Mouse (Mus musculus) embryonic facial prominence, embryonic 11.5 days (tissue): ENCODE data around the gene Col18a1. TPM values are rescaled to one million over a fixed set of nuclear protein-coding genes. Genes with fewer than 3 reads are reported as not detected.

Experiments used
- ATAC-seq: fragments of 200-750 bp; cut with Nextera tagmentation; replicated peaks from 2 replicates; pipeline ENCODE4 v1.8.0; 2017; ENCODE audit warnings: low read depth; ENCODE audit not compliant: insufficient number of reproducible peaks, low FRiP score, low TSS enrichment
- DNase-seq: peaks from one replicate; pipeline ENCODE4 v3.0.0-alpha.2; 2015; ENCODE audit warnings: low spot score
- H3K27ac ChIP-seq: fragments of 300-500 bp; sonication (generic); replicated peaks from 2 replicates; pipeline ENCODE4 v1.5.1; 2014; ENCODE audit warnings: mild to moderate bottlenecking, low read depth, low read length, control low read depth
- H3K27me3 ChIP-seq: fragments of 300-500 bp; sonication (generic); 2 replicates; pipeline ENCODE4 v1.6.1; 2014; ENCODE audit warnings: mild to moderate bottlenecking, low read length, moderate library complexity, mixed read lengths; ENCODE audit not compliant: control insufficient read depth, insufficient read depth
- H3K36me3 ChIP-seq: fragments of 300-500 bp; sonication (generic); replicated peaks from 2 replicates; pipeline ENCODE4 v1.6.1; 2014; ENCODE audit warnings: low read depth, mild to moderate bottlenecking, low read length, moderate library complexity, mixed read lengths; ENCODE audit not compliant: control insufficient read depth, insufficient read depth
- H3K4me1 ChIP-seq: fragments of 300-500 bp; sonication (generic); 2 replicates; pipeline ENCODE4 v1.6.1; 2014; ENCODE audit warnings: low read length, mixed read lengths; ENCODE audit not compliant: control insufficient read depth, insufficient read depth
- H3K4me2 ChIP-seq: fragments of 300-500 bp; sonication (generic); 2 replicates; pipeline ENCODE4 v1.6.1; 2014; ENCODE audit warnings: low read depth, mild to moderate bottlenecking, control low read depth, low read length, moderate library complexity
- H3K4me3 ChIP-seq: fragments of 300-500 bp; sonication (generic); 2 replicates; pipeline ENCODE4 v1.5.1; 2014; ENCODE audit warnings: low read depth, low read length, control low read depth
- H3K9ac ChIP-seq: fragments of 300-500 bp; sonication (generic); replicated peaks from 2 replicates; pipeline ENCODE4 v1.6.1; 2014; ENCODE audit warnings: mild to moderate bottlenecking, control low read depth, low read length
- H3K9me3 ChIP-seq: fragments of 300-500 bp; sonication (generic); replicated peaks from 2 replicates; pipeline ENCODE4 v1.6.1; 2016; ENCODE audit warnings: mild to moderate bottlenecking, low read length, inconsistent platforms, mixed read lengths; ENCODE audit not compliant: control insufficient read depth
- WGBS: fragments of 180-500 bp; shearing (Covaris S2); extraction: QIAGEN DNeasy Blood & Tissue Kit; methylation state at CpG from one replicate; pipeline ENCODE4 v1.1.7; 2014; 5-methylcytosine and 5-hydroxymethylcytosine counted together
- polyA plus RNA-seq: library from polyadenylated mRNA; unstranded; fragments of >200 nt; fragmentation: Nextera tagmentation; extraction: Ambion mirVana; gene quantifications from 2 replicates; pipeline ENCODE4 v1.2.1, GENCODE M21; 2014

Col18a1 gene
- polyA plus RNA-seq, 1 experiment from 2014 or later: 55.5 TPM

DNA sequence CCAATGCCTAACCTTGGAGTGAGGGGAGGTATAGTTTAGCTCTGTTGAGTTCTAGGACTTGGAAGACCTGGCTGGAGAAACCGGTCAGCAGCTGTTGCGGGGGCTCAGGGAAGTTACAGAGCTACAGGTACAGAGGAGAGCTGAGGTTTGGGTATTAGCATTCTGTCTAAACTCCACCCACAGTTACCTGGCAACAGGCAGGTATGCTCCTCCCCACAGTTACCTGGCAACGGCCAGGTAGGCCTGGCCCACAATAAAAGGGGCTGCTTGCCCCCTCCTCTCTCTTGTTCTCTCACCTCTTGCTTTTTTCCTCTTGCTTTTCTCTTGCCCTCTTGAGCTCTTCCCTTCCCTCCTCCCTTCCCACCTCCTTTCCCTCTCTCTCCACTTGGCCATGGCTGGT lies 29.8 kb upstream of the Col18a1 start:
- no peak for DNase-seq
- H3K4me2 ChIP-seq: no peak overlapping the region
- H3K4me3 ChIP-seq: no peak overlapping the region
- no peaks in the 10 kb centered on the region for H3K9me3 ChIP-seq
- no peak for ATAC-seq
- peaks cover 5% of the 10 kb centered on the region for H3K4me1 ChIP-seq
- H3K36me3 ChIP-seq: no peaks in the 10 kb centered on the region
- H3K27ac ChIP-seq: no peak overlapping the region
- 81% methylated on average over 3 of the region's 3 CpGs for WGBS
- no peak overlapping the region for H3K9ac ChIP-seq
- no peaks in the 10 kb centered on the region for H3K27me3 ChIP-seq

DNA sequence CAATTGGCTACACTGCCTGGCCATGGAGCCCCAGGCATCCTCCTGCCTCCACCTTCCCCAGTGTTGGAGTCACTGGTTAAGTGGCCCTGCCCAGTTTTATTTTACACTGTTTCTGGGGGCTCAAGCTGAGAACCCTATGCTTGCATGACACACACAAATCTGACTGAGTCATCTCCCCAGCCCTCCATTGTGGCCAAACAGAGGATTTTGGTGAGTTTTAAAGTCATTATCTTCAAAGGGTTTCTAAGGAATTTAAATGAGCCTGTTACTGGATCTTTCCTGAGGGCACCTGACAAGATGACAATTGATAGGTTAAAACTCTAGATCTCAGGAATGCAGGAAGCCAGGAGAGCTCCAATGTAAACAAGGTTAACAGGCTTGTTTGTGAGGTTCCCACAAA lies 27.1 kb upstream of the Col18a1 start:
- no peaks in the 10 kb centered on the region for H3K9me3 ChIP-seq
- no peak overlapping the region for H3K9ac ChIP-seq
- H3K4me3 ChIP-seq: no peak overlapping the region
- no peaks in the 10 kb centered on the region for H3K27me3 ChIP-seq
- H3K36me3 ChIP-seq: no peaks in the 10 kb centered on the region
- peaks cover 12% of the 10 kb centered on the region for H3K4me1 ChIP-seq
- ATAC-seq (no peak), DNase-seq (no peak)
- no peak overlapping the region for H3K27ac ChIP-seq
- no peak overlapping the region for H3K4me2 ChIP-seq

DNA sequence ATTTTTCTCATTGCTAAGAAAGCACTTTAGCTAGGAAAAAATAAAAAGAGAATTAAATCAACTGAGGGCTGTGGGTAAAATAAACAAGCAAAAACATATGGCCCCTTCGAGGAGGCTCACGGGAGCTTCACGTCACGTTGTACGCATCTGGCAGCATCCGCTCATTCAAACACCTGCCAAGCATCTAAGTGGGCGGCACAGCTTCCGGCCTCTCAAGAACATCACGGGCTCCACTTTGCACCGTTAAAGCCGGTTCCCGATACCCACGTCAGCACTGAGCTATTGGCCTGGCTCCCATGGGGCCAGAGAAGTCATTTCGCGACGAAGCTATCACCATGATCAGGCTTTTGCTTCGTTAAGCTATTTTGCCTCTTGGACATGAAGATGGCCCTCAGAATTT lies 26.4 kb upstream of the Col18a1 start:
- Histone ChIP-seq H3K9ac (no peak overlapping the region), H3K27me3 (no peaks in the 10 kb centered on the region), H3K9me3 (no peaks in the 10 kb centered on the region), H3K4me2 (no peak overlapping the region), H3K36me3 (no peaks in the 10 kb centered on the region), H3K27ac (no peak overlapping the region), H3K4me1 (peaks cover 12% of the 10 kb centered on the region), H3K4me3 (no peak overlapping the region)
- ATAC-seq (no peak), DNase-seq (no peak)
- WGBS: 67% methylated on average over 17 of the region's 17 CpGs

DNA sequence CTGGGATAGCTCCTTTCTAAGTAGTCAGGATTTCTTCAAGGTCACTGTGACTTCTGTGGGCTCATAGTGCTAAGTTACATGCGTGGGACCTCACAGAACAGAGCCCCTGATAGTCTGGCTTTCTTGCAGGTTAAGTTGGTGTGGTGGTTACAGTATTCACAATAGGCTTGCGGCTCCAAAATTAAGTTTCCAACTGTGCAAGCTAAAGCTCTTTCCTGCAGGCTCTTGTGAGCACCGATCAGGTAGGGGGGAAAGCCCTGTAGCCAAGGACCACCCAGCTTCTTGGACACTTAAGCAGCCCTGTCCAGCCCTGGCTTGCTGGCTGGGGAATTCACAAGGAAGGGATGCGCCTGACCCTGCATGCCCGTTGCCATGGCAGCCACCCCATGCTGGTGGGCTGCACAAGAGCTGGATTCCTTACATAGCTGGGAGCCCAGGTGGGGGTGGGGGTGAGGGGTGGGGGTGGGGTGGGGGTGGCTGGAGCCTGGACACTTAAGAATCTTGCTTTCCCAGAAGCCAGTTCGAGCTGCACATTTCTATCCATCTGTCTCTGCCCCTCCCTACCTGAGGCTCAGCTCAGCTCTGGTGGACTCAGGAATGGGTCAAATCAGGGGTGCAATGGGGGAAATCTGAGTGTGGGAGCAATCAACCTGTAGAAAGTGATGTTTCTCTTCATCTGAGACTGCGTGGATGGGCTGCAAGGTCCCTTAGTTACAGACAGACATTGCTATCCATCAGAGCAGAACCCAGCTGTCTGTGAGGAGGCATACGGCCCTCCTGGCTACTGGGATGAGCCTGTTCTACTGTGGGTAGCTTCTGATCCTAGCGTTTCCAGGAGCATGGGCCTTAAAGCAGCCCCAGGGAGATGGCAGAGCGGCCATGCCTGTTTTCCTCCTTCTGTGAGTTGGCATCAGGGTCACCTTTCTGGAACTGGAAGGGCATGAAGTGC lies 24.9 kb upstream of the Col18a1 start:
- Histone ChIP-seq H3K36me3 (no peaks in the 10 kb centered on the region), H3K4me3 (no peak overlapping the region), H3K4me1 (peaks cover 12% of the 10 kb centered on the region), H3K4me2 (no peak overlapping the region), H3K9me3 (no peaks in the 10 kb centered on the region), H3K27ac (peak overlapping the region; percentile 63), H3K27me3 (no peaks in the 10 kb centered on the region), H3K9ac (no peak overlapping the region)
- 17% methylated on average over 10 of the region's 10 CpGs for WGBS
- DNase-seq: peak; percentile 82
- peak; percentile 80 for ATAC-seq

DNA sequence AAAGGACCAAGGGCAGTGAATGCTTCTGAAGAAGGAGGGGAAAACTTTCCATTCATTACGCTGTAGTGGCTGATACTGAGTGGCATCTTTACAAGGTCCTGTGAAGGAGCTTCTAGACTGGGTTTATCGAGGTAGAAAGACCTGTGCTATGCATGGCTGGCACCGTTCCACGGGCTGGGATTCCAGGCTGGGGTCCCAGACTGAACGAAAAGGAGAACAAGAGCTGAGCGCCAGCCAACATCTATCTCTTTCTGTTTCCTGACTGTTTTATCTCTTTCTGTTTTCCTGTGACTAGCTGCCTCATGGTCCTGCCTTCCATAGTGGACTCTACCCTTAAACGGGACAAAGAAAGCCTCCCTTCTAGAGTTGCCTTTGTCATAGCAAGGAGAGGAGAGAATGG lies 21.1 kb upstream of the Col18a1 start:
- Histone ChIP-seq H3K27ac (no peak overlapping the region), H3K4me3 (no peak overlapping the region), H3K4me1 (peaks cover 12% of the 10 kb centered on the region), H3K27me3 (no peaks in the 10 kb centered on the region), H3K4me2 (no peak overlapping the region), H3K36me3 (no peaks in the 10 kb centered on the region), H3K9me3 (no peaks in the 10 kb centered on the region), H3K9ac (no peak overlapping the region)
- 90% methylated on average over 7 of the region's 7 CpGs for WGBS
- ATAC-seq (no peak), DNase-seq (no peak)

DNA sequence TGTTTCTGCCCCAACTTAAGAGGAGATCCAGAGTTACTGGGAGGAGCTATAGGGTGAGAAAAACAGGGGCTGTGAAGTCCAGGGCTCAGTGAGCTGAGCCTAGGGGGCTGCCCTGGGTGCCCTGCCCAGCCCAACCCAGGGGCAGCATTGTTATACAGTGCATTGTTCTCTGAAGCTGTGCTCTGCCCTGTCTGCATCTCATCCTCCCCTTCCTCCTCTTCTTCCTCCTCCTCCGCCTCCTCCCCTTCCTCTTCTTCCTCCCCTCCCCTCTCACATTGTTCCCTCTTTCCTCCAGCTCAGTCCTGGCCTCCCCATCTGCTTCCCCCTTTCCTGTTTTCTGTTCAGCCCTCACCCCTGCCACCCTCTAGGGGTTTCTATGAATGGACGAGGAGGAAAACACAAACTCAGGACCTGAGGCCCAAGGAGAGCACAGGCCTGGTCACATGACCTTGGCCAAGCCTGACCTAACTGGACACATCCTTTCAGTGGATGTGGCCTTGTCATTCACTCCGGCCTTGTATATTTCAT lies 16.5 kb upstream of the Col18a1 start:
- no peaks in the 10 kb centered on the region for H3K9me3 ChIP-seq
- DNase-seq: no peak
- H3K27ac ChIP-seq: no peak overlapping the region
- H3K9ac ChIP-seq: no peak overlapping the region
- no peaks in the 10 kb centered on the region for H3K36me3 ChIP-seq
- no peak overlapping the region for H3K4me2 ChIP-seq
- no peaks in the 10 kb centered on the region for H3K4me1 ChIP-seq
- ATAC-seq: peak; percentile 56; the same call in 1 of the 2 replicates
- 42% methylated on average over 3 of the region's 3 CpGs for WGBS
- H3K4me3 ChIP-seq: no peak overlapping the region
- H3K27me3 ChIP-seq: no peaks in the 10 kb centered on the region

DNA sequence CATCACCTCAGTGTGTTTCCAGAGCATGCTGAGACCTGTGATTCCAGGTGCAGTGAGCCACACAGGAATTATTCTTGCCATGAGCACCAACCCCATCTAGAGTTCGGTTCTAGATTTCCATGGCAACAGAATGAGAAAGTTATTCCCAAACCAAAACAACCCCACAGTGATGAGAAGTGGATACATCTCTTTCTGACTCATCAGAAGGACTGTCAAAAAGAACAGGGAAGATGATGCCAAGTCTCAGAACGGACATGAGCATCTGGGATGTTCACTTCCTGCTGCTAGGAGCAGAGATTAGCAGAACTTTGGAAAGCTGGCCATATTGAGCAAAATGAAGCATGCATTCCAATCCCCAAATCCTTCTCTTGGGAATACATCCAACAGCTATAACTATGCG lies 13.8 kb upstream of the Col18a1 start:
- 87% methylated on average over 3 of the region's 3 CpGs for WGBS
- Histone ChIP-seq H3K4me3 (no peak overlapping the region), H3K9ac (no peak overlapping the region), H3K4me1 (no peaks in the 10 kb centered on the region), H3K27me3 (no peaks in the 10 kb centered on the region), H3K27ac (no peak overlapping the region), H3K36me3 (no peaks in the 10 kb centered on the region), H3K9me3 (no peaks in the 10 kb centered on the region), H3K4me2 (no peak overlapping the region)
- DNase-seq (no peak), ATAC-seq (no peak)

DNA sequence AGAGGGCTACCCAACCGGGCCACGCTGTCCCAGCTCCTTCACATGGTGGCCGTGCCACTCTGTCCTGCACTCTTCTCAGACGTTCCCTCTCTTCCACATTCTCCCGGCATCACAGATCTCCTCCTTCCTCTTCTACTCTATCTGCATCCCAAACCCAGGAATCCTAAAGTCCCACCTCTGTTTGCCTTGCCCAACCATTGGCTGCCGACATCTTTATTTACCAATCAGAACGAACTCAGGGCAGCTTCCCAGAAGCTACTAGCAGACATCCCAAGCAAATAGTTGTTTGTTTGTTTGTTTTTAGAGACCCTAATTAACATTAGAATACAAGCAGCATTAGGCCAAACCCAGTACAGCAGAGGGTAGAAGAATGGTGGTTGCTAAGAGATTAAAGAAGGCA lies 12.3 kb upstream of the Col18a1 start:
- no peak for DNase-seq
- no peak overlapping the region for H3K4me3 ChIP-seq
- no peak overlapping the region for H3K27ac ChIP-seq
- H3K36me3 ChIP-seq: no peaks in the 10 kb centered on the region
- H3K27me3 ChIP-seq: no peaks in the 10 kb centered on the region
- H3K9ac ChIP-seq: no peak overlapping the region
- WGBS: 75% methylated on average over 7 of the region's 7 CpGs
- no peak overlapping the region for H3K4me2 ChIP-seq
- H3K9me3 ChIP-seq: no peaks in the 10 kb centered on the region
- no peaks in the 10 kb centered on the region for H3K4me1 ChIP-seq
- ATAC-seq: no peak
